Mouse (Mus musculus): ENCODE measurements at regions not wholly inside any gene's neighbourhood (a gene's known extent, or its start where the extent isn't known, plus 50 kb on each side); places are given as distances from the start of the nearest gene placed in this dataset.

DNA sequence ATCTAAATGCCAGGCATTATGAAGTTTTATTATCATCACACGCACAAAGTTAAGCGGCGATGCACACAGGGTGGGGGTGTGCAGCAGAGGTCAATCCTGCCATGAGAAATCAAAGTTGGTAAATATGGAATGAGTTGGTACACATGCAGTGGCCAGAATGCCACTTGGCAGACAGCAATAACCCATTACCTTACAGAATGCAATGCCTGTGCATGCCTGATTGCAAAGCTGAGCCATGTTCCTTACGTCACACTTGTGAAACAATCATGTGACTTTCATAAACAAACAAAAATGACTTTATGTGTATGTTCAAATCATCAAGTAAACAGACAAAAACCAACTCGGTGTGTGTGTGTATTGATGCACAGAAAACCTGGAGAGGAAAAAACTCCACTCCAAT, 208.5 kb upstream of the Mkln1 start:
- TF ChIP-seq CTCF (IDR thresholded peaks at IDR 0.05; ENCODE audit: low read depth, low read length) (no peak), POLR2A (IDR thresholded peaks at IDR 0.05; ENCODE audit: insufficient read depth, low read length) (no peak)
